Mouse (Mus musculus) thymus, adult 2 months (tissue): Measurements from ENCODE around the gene Mrps23.

Source experiments
- CTCF ChIP-seq: fragments of 200-500 bp; IDR thresholded peaks from 2 replicates; pipeline ENCODE4 v1.5.1; 2012; ENCODE audit warnings: mild to moderate bottlenecking, control low read depth, low read length, moderate library complexity, borderline replicate concordance; ENCODE audit not compliant: control insufficient read depth, poor library complexity, insufficient read depth; ENCODE audit errors: extremely low read depth
- POLR2A ChIP-seq: fragments of 200-500 bp; IDR thresholded peaks from 2 replicates; pipeline ENCODE4 v1.6.1; 2012; ENCODE audit warnings: mild to moderate bottlenecking, low read length, control low read depth, moderate library complexity; ENCODE audit not compliant: control insufficient read depth, poor library complexity, insufficient read depth; ENCODE audit errors: extremely low read depth

- TF ChIP-seq CTCF: no peak
- TF ChIP-seq POLR2A: no peak
These were observed 41.5 kb downstream of the Mrps23 start for GRCm38 (mm10) chr11:88245581-88246170.
